Mouse (Mus musculus) heart, adult 2 months (tissue): ENCODE results near the gene Thbs4. TPM values are rescaled to one million over a fixed set of nuclear protein-coding genes. Genes with fewer than 3 reads are reported as not detected.

Experiments
- DNase-seq, 2 experiments: peaks; one replicate each; pipeline ENCODE4 v3.0.0; 2021
- H3K27ac ChIP-seq: fragments of 200-600 bp; 2 replicates; pipeline ENCODE4 v1.8.1; 2022
- H3K27me3 ChIP-seq: fragments of 200-500 bp; 2 replicates; pipeline ENCODE4 v1.6.1; 2012; ENCODE audit warnings: mild to moderate bottlenecking, low read length, inconsistent platforms, mixed read lengths; ENCODE audit not compliant: control insufficient read depth, insufficient read depth
- H3K36me3 ChIP-seq: fragments of 200-500 bp; 2 replicates; pipeline ENCODE4 v1.6.1; 2012; ENCODE audit warnings: low read length, inconsistent platforms; ENCODE audit not compliant: control insufficient read depth, insufficient read depth
- H3K4me1 ChIP-seq: fragments of 200-500 bp; 2 replicates; pipeline ENCODE4 v1.6.1; 2011; ENCODE audit warnings: low read length; ENCODE audit not compliant: control insufficient read depth, insufficient read depth
- H3K4me3 ChIP-seq: fragments of 200-600 bp; 2 replicates; pipeline ENCODE4 v1.8.1; 2022
- H3K79me2 ChIP-seq: fragments of 200-500 bp; replicated peaks from 2 replicates; pipeline ENCODE4 v1.6.1; 2012; ENCODE audit warnings: mild to moderate bottlenecking, inconsistent platforms, low read length, moderate library complexity, mixed read lengths; ENCODE audit not compliant: control insufficient read depth, insufficient read depth
- H3K9ac ChIP-seq: fragments of 200-500 bp; 2 replicates; pipeline ENCODE4 v1.6.1; 2012; ENCODE audit warnings: low read depth, mild to moderate bottlenecking, control low read depth, inconsistent platforms, low read length, mixed read lengths
- CTCF ChIP-seq: fragments of 200-600 bp; IDR thresholded peaks from 2 replicates; pipeline ENCODE4 v1.8.1; 2022; ENCODE audit warnings: antibody characterized with exemption, mild to moderate bottlenecking, moderate library complexity
- EP300 ChIP-seq: fragments of 200-500 bp; IDR thresholded peaks from 2 replicates; pipeline ENCODE4 v1.6.1; 2011; ENCODE audit warnings: low read depth, low read length, control low read depth; ENCODE audit not compliant: insufficient read depth
- POLR2A ChIP-seq: fragments of 200-500 bp; IDR thresholded peaks from 2 replicates; pipeline ENCODE4 v1.6.1; 2011; ENCODE audit warnings: mild to moderate bottlenecking, low read depth, low read length, control low read depth; ENCODE audit not compliant: insufficient read depth
- WGBS: fragments of 180-500 bp; shearing (Covaris S2); methylation state at CpG from one replicate; pipeline ENCODE4 v1.1.7; 2018; 5-methylcytosine and 5-hydroxymethylcytosine counted together
- intact Hi-C: fragments of 180-260 bp; cut with DNase I; formaldehyde crosslinking; loops from one replicate; pipeline ENCODE4 v1.15.1; 2025
- polyA plus RNA-seq: library from polyadenylated mRNA; depleted of rRNA; stranded (reverse); fragments of >200 nt; gene quantifications from 2 replicates; pipeline ENCODE4 v1.2.3, GENCODE M21; 2012
- total RNA-seq, 2 experiments: library from RNA; stranded (reverse); gene quantifications; 2 replicates each; pipeline ENCODE4 v1.2.3; 2021

The Thbs4 gene
- total and polyA plus RNA-seq, 3 experiments = 4.3 to 4.9 (median 4.6) TPM

DNA sequence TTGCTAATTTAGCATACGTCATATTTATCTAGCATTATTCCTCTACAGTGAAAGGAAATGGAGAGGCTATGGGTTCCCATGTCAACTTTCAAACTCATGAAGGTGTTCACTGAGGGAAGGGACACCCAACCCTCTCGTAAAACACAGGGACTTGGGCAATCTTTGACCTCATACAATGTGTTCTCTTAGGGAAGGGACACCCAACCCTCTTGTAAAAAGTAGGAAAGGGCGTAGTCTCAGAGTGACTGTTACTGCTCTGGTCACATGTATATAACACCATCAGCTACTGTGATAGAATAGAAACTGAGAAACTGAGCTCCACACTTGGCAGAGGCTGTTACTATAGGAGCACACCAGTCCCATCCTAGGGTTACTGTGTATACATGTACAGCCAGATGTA, 13.2 kb upstream of the Thbs4 start:
- Histone ChIP-seq H3K4me3 (no peak overlapping the region), H3K27me3 (no peaks in the 10 kb centered on the region), H3K27ac (no peak overlapping the region), H3K36me3 (no peaks in the 10 kb centered on the region), H3K4me1 (no peaks in the 10 kb centered on the region), H3K9ac (no peak overlapping the region), H3K79me2 (no peaks in the 10 kb centered on the region)
- intact Hi-C loops = no loop called here
- DNase-seq = no peak
- TF ChIP-seq CTCF = no peak
- TF ChIP-seq EP300 = no peak
- TF ChIP-seq POLR2A = no peak
- WGBS = 85% methylated on average over 3 of the region's 3 CpGs

- Histone ChIP-seq H3K27ac (no peak overlapping the region), H3K4me1 (no peaks in the 10 kb centered on the region), H3K27me3 (no peaks in the 10 kb centered on the region), H3K79me2 (no peaks in the 10 kb centered on the region), H3K4me3 (no peak overlapping the region), H3K36me3 (no peaks in the 10 kb centered on the region), H3K9ac (no peak overlapping the region)
- no peak for TF ChIP-seq CTCF
- no peak for TF ChIP-seq EP300
- TF ChIP-seq POLR2A = no peak
- intact Hi-C loops = no loop called here
- no peak for DNase-seq
Measured at GRCm38 (mm10) chr13:92806785-92807184, 12.2 kb upstream of the Thbs4 start.

GRCm38 (mm10) chr13:92799306-92799925, 4.8 kb upstream of the Thbs4 start:
- WGBS = 73% methylated on average over 7 of the region's 7 CpGs
- H3K27ac ChIP-seq = no peak overlapping the region
- intact Hi-C loops = no loop called here
- TF ChIP-seq POLR2A (no peak), CTCF (no peak), EP300 (no peak)
- no peak for DNase-seq
- no peak overlapping the region for H3K4me3 ChIP-seq
- no peaks in the 10 kb centered on the region for H3K79me2 ChIP-seq
- H3K9ac ChIP-seq = no peak overlapping the region
- H3K36me3 ChIP-seq = no peaks in the 10 kb centered on the region
- H3K27me3 ChIP-seq = peaks cover 1% of the 10 kb centered on the region; the same call in 1 of the 2 replicates
- H3K4me1 ChIP-seq = no peaks in the 10 kb centered on the region

- TF ChIP-seq CTCF (no peak), EP300 (no peak), POLR2A (no peak)
- Histone ChIP-seq H3K36me3 (no peaks in the 10 kb centered on the region), H3K79me2 (no peaks in the 10 kb centered on the region), H3K4me3 (no peak overlapping the region), H3K27ac (no peak overlapping the region), H3K4me1 (no peaks in the 10 kb centered on the region), H3K27me3 (peaks cover 1% of the 10 kb centered on the region; the same call in 1 of the 2 replicates), H3K9ac (no peak overlapping the region)
- DNase-seq = no peak
- intact Hi-C loops = no loop called here
- WGBS = 63% methylated on average over 2 of the region's 2 CpGs
Measured at GRCm38 (mm10) chr13:92798830-92799229, 4.2 kb upstream of the Thbs4 start.

DNA sequence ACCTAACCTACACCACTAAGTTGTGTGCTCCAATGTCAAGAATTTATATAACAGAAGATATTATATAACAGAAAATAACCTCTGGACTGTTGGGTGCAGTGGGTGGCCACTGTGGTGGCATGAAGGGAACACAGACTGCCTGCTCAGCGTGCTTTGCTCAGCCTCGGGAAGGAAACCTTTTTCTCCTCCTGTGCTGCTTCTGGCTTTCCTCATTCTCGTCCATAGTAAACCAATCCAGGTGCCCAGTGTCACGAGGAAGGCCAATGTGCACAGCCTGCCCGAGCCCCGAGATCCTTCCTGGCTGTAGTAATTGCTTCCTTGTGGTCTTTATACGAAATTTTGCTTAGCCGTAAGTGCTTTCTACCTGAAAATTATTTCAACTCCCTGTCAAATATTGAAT, 982 bp downstream of the Thbs4 start:
- DNase-seq = no peak
- Histone ChIP-seq H3K36me3 (no peaks in the 10 kb centered on the region), H3K4me1 (no peaks in the 10 kb centered on the region), H3K27me3 (peaks cover 1% of the 10 kb centered on the region; the same call in 1 of the 2 replicates), H3K27ac (no peak overlapping the region), H3K4me3 (no peak overlapping the region), H3K9ac (no peak overlapping the region), H3K79me2 (no peaks in the 10 kb centered on the region)
- no peak for TF ChIP-seq EP300
- no peak for TF ChIP-seq CTCF
- no peak for TF ChIP-seq POLR2A
- intact Hi-C loops = no loop called here
- WGBS = 79% methylated on average over 8 of the region's 8 CpGs

DNA sequence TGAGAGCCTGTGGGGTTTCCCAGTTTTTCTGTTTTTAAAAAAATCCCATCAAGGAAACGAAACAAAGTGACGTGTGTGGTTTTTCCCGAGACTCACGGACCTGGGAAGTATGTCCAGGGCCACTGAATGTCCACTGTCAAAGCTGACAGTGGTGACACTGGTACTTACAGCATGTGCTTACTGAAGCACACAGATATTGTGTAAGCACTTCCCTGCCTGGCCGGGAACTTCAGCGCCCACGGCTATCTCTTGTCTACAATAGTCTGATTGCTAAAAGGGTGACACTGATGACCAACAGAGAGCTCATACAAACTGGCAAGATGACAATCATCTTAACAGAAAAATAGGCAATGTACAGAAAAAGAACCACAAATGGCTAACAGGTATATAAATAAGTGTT, 3.1 kb downstream of the Thbs4 start:
- Histone ChIP-seq H3K9ac (no peak overlapping the region), H3K79me2 (no peaks in the 10 kb centered on the region), H3K4me1 (no peaks in the 10 kb centered on the region), H3K36me3 (no peaks in the 10 kb centered on the region), H3K27me3 (peaks cover 1% of the 10 kb centered on the region; the same call in 1 of the 2 replicates), H3K27ac (no peak overlapping the region), H3K4me3 (no peak overlapping the region)
- WGBS = 49% methylated on average over 7 of the region's 7 CpGs
- intact Hi-C loops = no loop called here
- TF ChIP-seq EP300 (no peak), CTCF (no peak), POLR2A (no peak)
- DNase-seq = no peak
